ENCODE assay signal across 11 mouse cellular contexts in the genomic region with DNA sequence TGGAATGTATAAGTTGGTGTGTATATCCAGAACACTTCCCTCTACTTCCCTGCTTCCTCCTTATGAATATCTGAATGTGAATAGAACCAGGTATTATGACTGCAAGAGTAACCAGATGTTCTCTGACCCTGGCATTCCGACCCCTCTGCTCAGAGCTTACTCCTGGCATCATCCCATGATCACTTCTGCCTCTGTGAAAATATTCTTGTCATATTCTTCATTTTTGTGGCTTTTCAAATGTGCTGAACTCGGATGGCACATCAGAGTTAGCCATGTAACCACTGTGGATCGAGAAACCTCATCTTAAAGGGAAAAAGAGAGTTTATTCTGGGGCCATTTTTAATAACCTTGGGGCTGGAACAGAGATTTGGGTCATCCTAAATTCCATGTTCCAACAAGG. TPM values are rescaled to one million over a fixed set of nuclear protein-coding genes. Genes with fewer than 3 reads are reported as not detected.
DNase-seq lines count a peak whose midpoint lies in the region; ATAC-seq and TF ChIP-seq lines count a peak whose summit lies in the region.
"Had no signal": no experiment of that assay in that cellular context is flagged by ENCODE, and none has a peak within 500 bp of the region (broad histone marks: within the 10 kb centered on the region; RNA-seq: fewer than 3 reads in every experiment).

Gene Meig1, minus strand, starts transcription at position 101 of the 400 bp plus-strand sequence.

- no peak within 1 kb of the TSS for H3K27ac ChIP-seq in heart, embryonic 14.5 days (replicated peaks in 1 of 2; ENCODE audit: control insufficient read depth in 1 of 2, insufficient read depth in 1 of 2, low read depth in 2 of 2, low read length in 2 of 2)
- H3K27ac ChIP-seq in heart, adult 2 months, result no peak within 1 kb of the TSS
- H3K27ac ChIP-seq in spleen, adult 2 months (ENCODE audit: insufficient read depth, low read length), result peak within 1 kb of the TSS; percentile 66; the same call in 1 of the 2 replicates
- no peak within 1 kb of the TSS for H3K27ac ChIP-seq in limb, embryonic 15.5 days

- TF ChIP-seq EP300 in heart, adult 2 months (IDR thresholded peaks at IDR 0.05; ENCODE audit: insufficient read depth, low read depth, low read length), result no peak

- H3K27me3 ChIP-seq in heart, embryonic 14.5 days (ENCODE audit: control insufficient read depth, insufficient read depth, low read length), result peaks cover 9% of the 10 kb centered on the region
- H3K27me3 ChIP-seq in heart, adult 2 months (ENCODE audit: control insufficient read depth, insufficient read depth, low read length), result no peaks in the 10 kb centered on the region
- H3K27me3 ChIP-seq in spleen, adult 2 months (ENCODE audit: control insufficient read depth, insufficient read depth, low read length), result no peaks in the 10 kb centered on the region
- peaks cover 6% of the 10 kb centered on the region; the same call in 1 of the 2 replicates for H3K27me3 ChIP-seq in limb, embryonic 15.5 days

- ATAC-seq in heart, embryonic 14.5 days (ENCODE audit: insufficient number of reproducible peaks, insufficient read depth, low FRiP score, low read depth), result no peak
- ATAC-seq in limb, embryonic 15.5 days (ENCODE audit: insufficient number of reproducible peaks, low FRiP score, low TSS enrichment, low read depth), result no peak

- intact Hi-C loops in heart, adult 2 months (cut with DNase I), result loop anchor here (2.0 to 5.0 kb wide), 4 partner anchors 50 to 140 kb away; partner anchors contain the start of genes Nmt2 and Rpp38

- 53% methylated on average over 3 of the region's 3 CpGs for WGBS in heart, embryonic 14.5 days
- 59% methylated on average over 3 of the region's 3 CpGs for WGBS in heart, adult 2 months
- WGBS in spleen, adult 2 months, result 80% methylated on average over 3 of the region's 3 CpGs
- 62% methylated on average over 3 of the region's 3 CpGs for WGBS in limb, embryonic 15.5 days

- no peak for TF ChIP-seq POLR2A in heart, adult 2 months (IDR thresholded peaks at IDR 0.05; ENCODE audit: insufficient read depth, low read depth, low read length)
- TF ChIP-seq POLR2A in spleen, adult 2 months (IDR thresholded peaks at IDR 0.05; ENCODE audit: low read depth, low read length), result no peak

- H3K36me3 ChIP-seq in heart, embryonic 14.5 days (ENCODE audit: control insufficient read depth, insufficient read depth, low read length), result no peaks in the 10 kb centered on the region
- H3K36me3 ChIP-seq in heart, adult 2 months (ENCODE audit: control insufficient read depth, insufficient read depth, low read length), result no peaks in the 10 kb centered on the region
- H3K36me3 ChIP-seq in spleen, adult 2 months (ENCODE audit: control insufficient read depth, insufficient read depth, low read length), result no peaks in the 10 kb centered on the region; the same call in 1 of the 2 replicates
- no peaks in the 10 kb centered on the region for H3K36me3 ChIP-seq in limb, embryonic 15.5 days

- H3K79me2 ChIP-seq in heart, adult 2 months (replicated peaks; ENCODE audit: control insufficient read depth, insufficient read depth, low read length), result no peaks in the 10 kb centered on the region

- peak within 1 kb of the TSS; percentile 96 for H3K4me2 ChIP-seq in heart, embryonic 14.5 days (ENCODE audit: low read length)
- H3K4me2 ChIP-seq in limb, embryonic 15.5 days, result no peak within 1 kb of the TSS

- no peaks in the 10 kb centered on the region for H3K9me3 ChIP-seq in heart, embryonic 14.5 days (ENCODE audit: control insufficient read depth, low read length)
- H3K9me3 ChIP-seq in limb, embryonic 15.5 days, result no peaks in the 10 kb centered on the region

- DNase-seq in heart, adult 2 months, result no peak
- no peak for DNase-seq in spleen, adult 2 months (ENCODE audit: low read depth in 1 of 2, low spot score in 2 of 2)
- DNase-seq in spleen, adult 18-20 months, result no peak
- peak; percentile 1 for DNase-seq in testis, postnatal 10 days (ENCODE audit: low spot score)
- no peak for DNase-seq in right cerebral cortex, adult 2 months (ENCODE audit: low spot score in 2 of 2)
- no peak for DNase-seq in spleen, postnatal 10 days (ENCODE audit: low spot score in 2 of 2)
- DNase-seq: kidney, postnatal 25 days; right cerebral cortex, postnatal 14 days had no signal

- peaks cover 2 to 10% of the 10 kb centered on the region in 2 experiments; a peak in 2 of 4 replicates for H3K4me1 ChIP-seq in heart, embryonic 14.5 days (ENCODE audit: control insufficient read depth in 2 of 2, insufficient read depth in 2 of 2, low read length in 2 of 2)
- no peaks in the 10 kb centered on the region for H3K4me1 ChIP-seq in heart, adult 2 months (ENCODE audit: control insufficient read depth, insufficient read depth, low read length)
- H3K4me1 ChIP-seq in spleen, adult 2 months (ENCODE audit: control insufficient read depth, insufficient read depth, insufficient read length), result peaks cover 2% of the 10 kb centered on the region; the same call in 1 of the 2 replicates
- peaks cover 12% of the 10 kb centered on the region; the same call in 1 of the 2 replicates for H3K4me1 ChIP-seq in limb, embryonic 15.5 days

- no peak for TF ChIP-seq CTCF in heart, adult 2 months (IDR thresholded peaks at IDR 0.05)
- no peak for TF ChIP-seq CTCF in spleen, adult 2 months (IDR thresholded peaks at IDR 0.05; ENCODE audit: extremely low read depth, insufficient read depth, insufficient read length, insufficient replicate concordance)

- no peak within 1 kb of the TSS for H3K4me3 ChIP-seq in heart, embryonic 14.5 days (ENCODE audit: control insufficient read depth in 1 of 2, insufficient read depth in 1 of 2, low read depth in 1 of 2, low read length in 2 of 2)
- no peak within 1 kb of the TSS; the same call in 1 of the 2 replicates for H3K4me3 ChIP-seq in heart, adult 2 months
- H3K4me3 ChIP-seq in spleen, adult 2 months (ENCODE audit: extremely low read depth, insufficient read depth, insufficient read length), result no peak within 1 kb of the TSS
- H3K4me3 ChIP-seq in limb, embryonic 15.5 days, result peak within 1 kb of the TSS; percentile 64; the same call in 1 of the 2 replicates

- H3K9ac ChIP-seq in heart, embryonic 14.5 days (ENCODE audit: low read length), result no peak within 1 kb of the TSS
- no peak within 1 kb of the TSS for H3K9ac ChIP-seq in heart, adult 2 months (ENCODE audit: low read depth, low read length)
- no peak within 1 kb of the TSS for H3K9ac ChIP-seq in limb, embryonic 15.5 days

RNA-seq across cellular contexts. Expression of gene Meig1, which starts in this region (rescaled TPM):
- polyA plus RNA-seq in heart, embryonic 14.5 days (2014; fragmentation: Nextera tagmentation; extraction: Ambion mirVana), result 0.39 TPM in 1 of 2 replicates, not detected in the other
- 1 to 10 TPM; 1.9 to 2.4 TPM for total RNA-seq in heart, adult 2 months (2021)
- polyA plus RNA-seq in heart, adult 2 months (2012; rRNA removed), result 1.0 and 1.8 TPM in 2 replicates
- polyA plus RNA-seq in spleen, adult 2 months (2012; rRNA removed), result not detected in 2 replicates
- polyA plus RNA-seq in limb, embryonic 15.5 days (2015; fragmentation: Nextera tagmentation; extraction: Ambion mirVana), result not detected in 2 replicates
- total RNA-seq: liver, adult 2 months had no signal
- polyA plus RNA-seq: liver, adult 2 months had no signal
